Mouse (Mus musculus) heart, adult 10 weeks (tissue): ENCODE measurements around the gene Tiprl. TPM values are rescaled to one million over a fixed set of nuclear protein-coding genes. Genes with fewer than 3 reads are reported as not detected.

Source experiments
- polyA plus RNA-seq: library from polyadenylated mRNA; stranded (reverse); fragments of 350-450 nt; fragmentation: Illumina TruSeq; extraction: RNeasy Lipid Tissue Mini Kit (QIAGEN cat#74804); gene quantifications from one replicate; pipeline ENCODE4 v1.2.3, GENCODE M21; 2014; ENCODE audit warnings: low read depth, low replicate concordance

Gene Tiprl
- 41.9 TPM for polyA plus RNA-seq

GRCm38 (mm10) chr1:165236321-165237298, at the start of gene Tiprl:
Gene Tiprl (minus strand): TSS chr1:165236996.

GRCm38 (mm10) chr1:165193880-165194661, 42.7 kb downstream of the Tiprl start, which contains the start of gene Sft2d2:
Gene Sft2d2 (minus strand): TSS chr1:165194438.

Other genes starting within 250 kb of the Tiprl start
- gene Tbx19, start 76.2 kb downstream of the Tiprl start, polyA plus RNA-seq = not detected
- 19.3 TPM for gene Sft2d2, start 42.6 kb downstream of the Tiprl start, polyA plus RNA-seq
- gene Gpr161, start 58.8 kb upstream of the Tiprl start, polyA plus RNA-seq = 1.0 TPM
- 86.4 TPM for gene Dcaf6, start 223.5 kb upstream of the Tiprl start, polyA plus RNA-seq
- 597 TPM for gene Mpc2, start 223.6 kb upstream of the Tiprl start, polyA plus RNA-seq
- gene Adcy10, start 248.2 kb upstream of the Tiprl start, polyA plus RNA-seq = not detected